Mouse (Mus musculus) urinary bladder, adult 2 months (tissue): ENCODE data around the gene Ccdc120. TPM values are rescaled to one million over a fixed set of nuclear protein-coding genes. Genes with fewer than 3 reads are reported as not detected.

ENCODE experiments used
- DNase-seq: peaks from one replicate; pipeline ENCODE4 v3.0.0; 2022; ENCODE audit warnings: low spot score
- polyA plus RNA-seq: library from polyadenylated mRNA; depleted of rRNA; stranded (reverse); fragments of >200 nt; gene quantifications from 2 replicates; pipeline ENCODE4 v1.2.3, GENCODE M21; 2012; rRNA removed

Ccdc120 gene
- polyA plus RNA-seq, 1 experiment, result 17.2 TPM

GRCm38 (mm10) chrX:7696520-7696919 lies 54.2 kb downstream of the Ccdc120 start:
- DNase-seq, result no peak

- DNase-seq, result no peak
Observed at GRCm38 (mm10) chrX:7692862-7693261, 57.8 kb downstream of the Ccdc120 start.

- DNase-seq, result no peak
Observed at GRCm38 (mm10) chrX:7690486-7690885, 60.2 kb downstream of the Ccdc120 start.

GRCm38 (mm10) chrX:7688321-7688720 lies 62.4 kb downstream of the Ccdc120 start:
- no peak for DNase-seq

Other genes starting within 250 kb of the Ccdc120 start
- gene Foxp3, start 177.3 kb downstream of the Ccdc120 start, polyA plus RNA-seq, result 0.08 and 0.21 TPM in 2 replicates
- 3.5 and 3.7 TPM in 2 replicates for gene Ppp1r3f, start 176.6 kb downstream of the Ccdc120 start, polyA plus RNA-seq
- gene Ccdc22, start 145.4 kb downstream of the Ccdc120 start, polyA plus RNA-seq, result 12.0 and 12.5 TPM in 2 replicates
- 0.01 TPM in 2 replicates for gene Cacna1f, start 143.8 kb downstream of the Ccdc120 start, polyA plus RNA-seq
- 3.6 and 4.0 TPM in 2 replicates for gene Syp, start 112.4 kb downstream of the Ccdc120 start, polyA plus RNA-seq
- gene Prickle3, start 93.6 kb downstream of the Ccdc120 start, polyA plus RNA-seq, result 12.1 and 16.3 TPM in 2 replicates
- 233 and 234 TPM in 2 replicates for gene Plp2, start 79.5 kb downstream of the Ccdc120 start, polyA plus RNA-seq
- 1.1 and 1.6 TPM in 2 replicates for gene Magix, start 69.7 kb downstream of the Ccdc120 start, polyA plus RNA-seq
- 20.6 and 21.9 TPM in 2 replicates for gene Gpkow, start 53.8 kb downstream of the Ccdc120 start, polyA plus RNA-seq
- gene Wdr45, start 36.6 kb downstream of the Ccdc120 start, polyA plus RNA-seq, result 48.8 and 56.1 TPM in 2 replicates
- 0.44 TPM in 1 of 2 replicates, not detected in the other for gene Gm45208, start 28.7 kb downstream of the Ccdc120 start, polyA plus RNA-seq
- gene Praf2, start 22.5 kb downstream of the Ccdc120 start, polyA plus RNA-seq, result 30.8 and 37.7 TPM in 2 replicates
- gene Tfe3, start 11.7 kb upstream of the Ccdc120 start, polyA plus RNA-seq, result 11.2 and 23.7 TPM in 2 replicates
- 49.5 and 53.1 TPM in 2 replicates for gene Gripap1, start 38.9 kb upstream of the Ccdc120 start, polyA plus RNA-seq
- gene Kcnd1, start 71.4 kb upstream of the Ccdc120 start, polyA plus RNA-seq, result 1.7 and 2.4 TPM in 2 replicates
- gene Otud5, start 90.5 kb upstream of the Ccdc120 start, polyA plus RNA-seq, result 31.4 and 43.4 TPM in 2 replicates
- 8.8 and 10.8 TPM in 2 replicates for gene Pim2, start 127.4 kb upstream of the Ccdc120 start, polyA plus RNA-seq
- gene Slc35a2, start 133.1 kb upstream of the Ccdc120 start, polyA plus RNA-seq, result 43.3 and 68.2 TPM in 2 replicates
- gene Pqbp1, start 148.4 kb upstream of the Ccdc120 start, polyA plus RNA-seq, result 84.2 and 90.7 TPM in 2 replicates
- 22.2 and 23.7 TPM in 2 replicates for gene Timm17b, start 148.5 kb upstream of the Ccdc120 start, polyA plus RNA-seq
- not detected in 2 replicates for gene Gm10491, start 156.9 kb upstream of the Ccdc120 start, polyA plus RNA-seq
- gene Gm10490, start 158.6 kb upstream of the Ccdc120 start, polyA plus RNA-seq, result not detected in 2 replicates
- 0.51 and 0.66 TPM in 2 replicates for gene Pcsk1n, start 168.9 kb upstream of the Ccdc120 start, polyA plus RNA-seq
- not detected in 2 replicates for gene Eras, start 177.7 kb upstream of the Ccdc120 start, polyA plus RNA-seq
- gene Hdac6, start 197.0 kb upstream of the Ccdc120 start, polyA plus RNA-seq, result 20.9 and 22.0 TPM in 2 replicates
- gene Gata1, start 227.2 kb upstream of the Ccdc120 start, polyA plus RNA-seq, result 0.18 and 0.26 TPM in 2 replicates